Mouse (Mus musculus) B cell, adult 67 days (primary cell): ENCODE results near the gene Nr1h4. TPM values are rescaled to one million over a fixed set of nuclear protein-coding genes. Genes with fewer than 3 reads are reported as not detected.

Experiments used
- total RNA-seq, 2 experiments: library from RNA; stranded (reverse); gene quantifications; 4 replicates each; pipeline ENCODE4 v1.2.4; 2023

Gene Nr1h4
- not detected for total RNA-seq

GRCm38 (mm10) chr10:89532929-89533727, at the start of gene Nr1h4:
Nr1h4 (minus strand) TSS chr10:89533585.

GRCm38 (mm10) chr10:89443623-89444151, 89.7 kb downstream of the Nr1h4 start, which contains the start of gene Gas2l3:
Gas2l3 (minus strand) TSS chr10:89443967.

Other genes with a start within 250 kb of the Nr1h4 start
- gene Ano4, start 188.8 kb downstream of the Nr1h4 start, total RNA-seq = not detected
- 1 to 10 TPM; 1.6 to 5.3 TPM for gene Gas2l3, start 89.6 kb downstream of the Nr1h4 start, total RNA-seq
- not detected for gene Slc17a8, start 87.7 kb upstream of the Nr1h4 start, total RNA-seq
- 10 to 100 TPM; 36.0 to 37.1 TPM for gene Scyl2, start 152.7 kb upstream of the Nr1h4 start, total RNA-seq
- gene Actr6, start 198.7 kb upstream of the Nr1h4 start, total RNA-seq = 10 to 100 TPM; 19.4 to 22.9 TPM
- 10 to 100 TPM; 55.7 to 59.4 TPM for gene Uhrf1bp1l, start 211.4 kb upstream of the Nr1h4 start, total RNA-seq